Mouse (Mus musculus): ENCODE measurements around the gene Ms4a6d. TPM values are rescaled to one million over a fixed set of nuclear protein-coding genes. Genes with fewer than 3 reads are reported as not detected.
"Not testable (repeated sequence)": the region's sequence is repeated elsewhere in the genome, so short reads cannot be mapped to it uniquely, and the experiment has no call there.

Ms4a6d gene
- polyA plus RNA-seq, 1 experiment from 2014 or later = 0.77 TPM

DNA sequence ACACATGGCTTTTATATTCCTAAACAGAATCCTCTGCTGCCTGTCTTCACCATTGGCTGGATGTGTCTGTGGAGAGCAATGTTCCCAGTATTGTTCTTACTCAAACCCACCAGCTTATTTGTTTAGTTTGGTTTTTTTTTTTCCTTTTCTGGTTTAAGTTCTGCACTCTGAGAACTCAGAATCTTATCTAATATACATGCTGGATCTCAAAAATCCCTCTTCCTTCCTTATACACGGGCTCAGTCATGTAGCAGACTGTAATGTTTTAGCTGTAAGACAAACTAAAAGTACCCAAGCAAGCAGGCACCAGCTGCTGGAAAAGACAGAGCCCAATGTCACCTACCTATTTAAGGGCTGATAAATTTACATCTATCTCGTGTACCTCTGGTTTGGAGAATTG lies 10.2 kb upstream of the Ms4a6d start:
- Histone ChIP-seq H3K36me3 (no peaks in the 10 kb centered on the region), H3K9ac (no peak overlapping the region), H3K27me3 (replicated peaks) (no peaks in the 10 kb centered on the region), H3K4me1 (replicated peaks) (no peaks in the 10 kb centered on the region), H3K9me3 (replicated peaks) (no peaks in the 10 kb centered on the region), H3K4me2 (no peak overlapping the region), H3K27ac (ENCODE audit: poor library complexity, severe bottlenecking) (no peak overlapping the region), H3K4me3 (no peak overlapping the region)
- WGBS = 45% methylated on average over 2 of the region's 2 CpGs
- no peak for ATAC-seq (ENCODE audit: insufficient number of reproducible peaks, low FRiP score)

DNA sequence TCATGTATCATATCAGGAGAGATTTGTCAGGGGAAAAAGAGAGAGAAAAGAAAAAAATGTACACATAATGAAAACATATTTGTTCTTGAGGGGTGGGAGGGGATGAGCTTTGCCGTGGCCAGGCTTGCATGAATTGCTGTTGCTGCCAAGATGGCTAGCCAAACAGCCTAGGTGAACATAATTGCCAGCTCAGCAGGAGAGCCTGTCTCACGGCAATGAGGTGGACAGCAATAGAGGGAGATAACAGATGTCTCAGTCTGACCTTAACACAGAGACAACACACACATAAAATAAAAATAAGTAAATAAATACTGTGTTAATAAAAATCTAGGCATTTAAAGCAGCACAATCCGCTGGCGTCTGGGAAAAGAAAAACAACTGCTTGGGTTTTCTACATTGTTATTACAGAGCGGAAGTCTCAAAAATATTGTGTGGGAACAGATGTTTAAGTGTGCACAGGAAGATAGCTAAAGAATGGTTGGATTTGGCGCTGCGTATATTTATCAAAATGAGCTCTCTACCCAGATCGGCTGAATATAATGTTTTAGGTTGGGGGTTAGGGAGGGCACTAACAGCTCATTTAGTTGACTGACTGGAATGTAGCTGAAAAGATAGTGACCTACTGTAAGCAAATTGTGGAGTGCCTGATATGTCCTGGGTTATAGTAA lies 9.3 kb upstream of the Ms4a6d start:
- Histone ChIP-seq H3K9me3 (replicated peaks) (no peaks in the 10 kb centered on the region), H3K4me1 (replicated peaks) (no peaks in the 10 kb centered on the region), H3K27ac (ENCODE audit: poor library complexity, severe bottlenecking) (no peak overlapping the region), H3K4me2 (no peak overlapping the region), H3K9ac (no peak overlapping the region), H3K4me3 (no peak overlapping the region), H3K27me3 (replicated peaks) (no peaks in the 10 kb centered on the region), H3K36me3 (no peaks in the 10 kb centered on the region)
- WGBS = 67% methylated on average over 8 of the region's 8 CpGs
- no peak for ATAC-seq (ENCODE audit: insufficient number of reproducible peaks, low FRiP score)

DNA sequence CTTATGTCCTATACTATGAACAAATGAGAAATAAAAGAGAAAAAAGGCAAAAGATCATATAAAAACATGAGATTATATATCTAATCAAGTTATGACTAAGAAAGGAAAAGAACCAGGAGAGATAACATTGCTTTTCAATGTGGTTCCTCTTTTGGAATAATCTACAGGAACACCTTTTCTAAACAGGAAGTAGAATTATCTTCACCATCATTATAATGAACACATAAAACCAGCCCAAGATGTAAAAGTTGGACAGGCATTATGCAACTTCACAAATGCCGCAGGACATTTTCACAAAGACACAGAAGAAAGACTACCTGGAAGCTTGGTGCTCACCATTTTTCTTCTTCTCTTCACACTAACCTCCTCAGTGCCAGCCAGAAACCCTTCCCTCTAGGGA lies 8.4 kb upstream of the Ms4a6d start:
- no peak overlapping the region for H3K9ac ChIP-seq
- H3K4me1 ChIP-seq (replicated peaks) = no peaks in the 10 kb centered on the region
- H3K4me3 ChIP-seq = no peak overlapping the region
- ATAC-seq (ENCODE audit: insufficient number of reproducible peaks, low FRiP score) = no peak
- no peak overlapping the region for H3K4me2 ChIP-seq
- H3K27me3 ChIP-seq (replicated peaks) = no peaks in the 10 kb centered on the region
- no peaks in the 10 kb centered on the region for H3K36me3 ChIP-seq
- no peak overlapping the region for H3K27ac ChIP-seq (ENCODE audit: poor library complexity, severe bottlenecking)
- 97% methylated on average over 1 of the region's 1 CpGs for WGBS
- H3K9me3 ChIP-seq (replicated peaks) = no peaks in the 10 kb centered on the region

DNA sequence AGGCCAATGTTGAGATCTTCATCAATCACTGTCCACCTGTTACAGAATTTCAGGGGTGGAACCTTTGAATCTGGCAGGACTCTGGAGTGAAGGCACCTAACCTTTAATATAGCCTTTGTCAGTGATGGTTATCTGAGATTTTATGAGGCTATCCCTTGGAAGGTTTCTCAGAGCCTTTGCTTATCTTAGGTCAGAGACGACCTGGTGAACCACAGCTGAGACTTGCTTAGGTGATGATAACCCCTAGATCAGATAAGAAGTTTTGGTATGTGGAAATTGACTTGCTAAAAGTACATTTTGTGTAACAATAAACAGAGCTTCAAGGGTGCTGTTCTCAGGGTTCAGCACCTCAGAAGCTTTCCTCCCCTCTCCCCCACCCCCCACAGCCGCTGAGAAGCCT lies 7.6 kb upstream of the Ms4a6d start:
- no peaks in the 10 kb centered on the region for H3K27me3 ChIP-seq (replicated peaks)
- H3K9me3 ChIP-seq (replicated peaks) = no peaks in the 10 kb centered on the region
- H3K4me1 ChIP-seq (replicated peaks) = no peaks in the 10 kb centered on the region
- no peak for ATAC-seq (ENCODE audit: insufficient number of reproducible peaks, low FRiP score)
- H3K27ac ChIP-seq (ENCODE audit: poor library complexity, severe bottlenecking) = no peak overlapping the region
- H3K36me3 ChIP-seq = no peaks in the 10 kb centered on the region
- WGBS = 29% methylated on average over 2 of the region's 2 CpGs
- no peak overlapping the region for H3K4me3 ChIP-seq
- no peak overlapping the region for H3K9ac ChIP-seq
- no peak overlapping the region for H3K4me2 ChIP-seq

DNA sequence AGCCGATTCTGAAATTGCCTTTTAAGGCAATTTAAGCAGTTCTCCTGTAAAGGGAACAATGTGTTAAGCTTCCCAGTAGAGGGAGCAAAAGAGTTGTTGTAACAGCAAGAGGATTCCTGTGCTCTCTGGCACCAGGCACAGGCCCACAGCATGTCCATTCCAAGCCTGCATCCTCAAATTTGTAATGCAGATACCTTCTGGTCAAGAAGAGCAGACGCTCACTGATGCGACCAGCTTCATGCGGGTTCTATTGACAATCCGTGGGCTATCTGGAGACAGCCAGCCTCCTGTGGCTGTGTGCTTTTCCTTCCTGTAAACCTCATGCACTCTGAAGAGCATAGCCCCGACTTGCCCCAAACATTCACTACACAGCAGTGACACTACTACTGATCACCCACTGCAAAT lies 6.9 kb upstream of the Ms4a6d start:
- Histone ChIP-seq H3K9ac (no peak overlapping the region), H3K4me1 (replicated peaks) (no peaks in the 10 kb centered on the region), H3K36me3 (no peaks in the 10 kb centered on the region), H3K4me3 (no peak overlapping the region), H3K27me3 (replicated peaks) (no peaks in the 10 kb centered on the region), H3K4me2 (no peak overlapping the region), H3K9me3 (replicated peaks) (no peaks in the 10 kb centered on the region), H3K27ac (ENCODE audit: poor library complexity, severe bottlenecking) (no peak overlapping the region)
- ATAC-seq (ENCODE audit: insufficient number of reproducible peaks, low FRiP score) = no peak
- WGBS = 24% methylated on average over 6 of the region's 6 CpGs

DNA sequence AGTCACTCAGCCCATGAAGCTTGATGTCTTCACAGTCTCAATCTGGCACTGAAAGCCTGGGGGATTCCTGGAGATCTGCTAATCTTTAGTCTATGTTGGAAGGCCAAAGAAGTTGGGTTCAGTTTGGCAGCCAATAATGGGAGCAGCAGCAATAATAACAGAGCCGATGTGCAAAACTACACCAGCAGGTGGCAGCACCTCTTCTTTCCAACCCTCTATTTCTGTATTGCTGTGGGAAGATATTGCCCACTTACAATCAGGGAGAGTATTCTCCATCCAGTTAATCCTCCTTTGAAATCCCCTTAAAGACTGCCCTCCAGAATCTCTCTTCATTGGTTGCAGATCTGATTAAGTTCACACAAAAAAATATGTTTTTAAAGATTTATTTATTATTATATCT lies 3.5 kb upstream of the Ms4a6d start:
- Histone ChIP-seq H3K4me2 (no peak overlapping the region), H3K4me3 (no peak overlapping the region), H3K36me3 (no peaks in the 10 kb centered on the region), H3K27me3 (replicated peaks) (no peaks in the 10 kb centered on the region), H3K27ac (ENCODE audit: poor library complexity, severe bottlenecking) (no peak overlapping the region), H3K9me3 (replicated peaks) (no peaks in the 10 kb centered on the region), H3K9ac (no peak overlapping the region), H3K4me1 (replicated peaks) (no peaks in the 10 kb centered on the region)
- no peak for ATAC-seq (ENCODE audit: insufficient number of reproducible peaks, low FRiP score)
- 3% methylated on average over 1 of the region's 1 CpGs for WGBS

DNA sequence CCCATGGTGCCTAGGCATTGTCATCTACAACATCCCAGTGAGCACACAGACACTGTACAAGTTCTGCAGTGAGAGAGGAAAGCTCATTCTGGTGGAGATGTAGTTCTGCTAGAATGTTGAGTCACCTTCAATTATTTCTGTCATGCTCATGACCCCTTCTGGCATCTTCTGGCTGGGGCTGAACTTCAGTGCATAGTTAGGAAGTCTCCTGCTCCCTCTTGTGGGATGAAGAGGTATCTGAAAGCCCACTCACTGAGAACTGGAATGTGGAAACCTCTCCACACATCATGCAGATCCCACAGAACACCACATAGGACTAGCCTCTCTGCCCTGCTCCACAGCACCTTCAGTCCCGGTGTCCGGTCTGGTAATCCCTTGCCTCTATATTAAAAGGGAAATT lies 2.6 kb downstream of the Ms4a6d start:
- ATAC-seq (ENCODE audit: insufficient number of reproducible peaks, low FRiP score) = no peak
- 74% methylated on average over 2 of the region's 2 CpGs for WGBS
- H3K27ac ChIP-seq (ENCODE audit: poor library complexity, severe bottlenecking) = no peak overlapping the region

DNA sequence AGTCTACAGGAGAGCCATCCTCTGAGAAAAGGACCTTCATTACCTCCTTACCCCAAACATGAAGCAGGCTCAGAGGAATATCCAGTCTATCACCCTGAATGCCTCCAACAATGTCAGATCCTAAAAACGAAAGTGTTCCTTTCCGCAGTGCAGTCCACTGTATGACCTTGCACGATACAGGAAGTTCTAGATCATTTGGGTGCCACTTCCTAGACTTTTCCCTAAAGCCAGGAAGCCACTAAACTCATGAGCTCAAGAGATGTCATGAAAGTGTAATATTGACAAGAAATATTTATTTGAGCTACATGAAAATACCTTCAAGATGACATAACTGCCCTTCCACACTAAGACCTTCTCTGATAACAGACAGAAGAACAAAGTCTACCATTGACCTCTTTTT lies 3.3 kb downstream of the Ms4a6d start:
- ATAC-seq (ENCODE audit: insufficient number of reproducible peaks, low FRiP score) = no peak
- Histone ChIP-seq H3K36me3 (no peaks in the 10 kb centered on the region), H3K4me3 (no peak overlapping the region), H3K4me1 (replicated peaks) (no peaks in the 10 kb centered on the region), H3K27me3 (replicated peaks) (no peaks in the 10 kb centered on the region), H3K4me2 (no peak overlapping the region), H3K9ac (no peak overlapping the region), H3K27ac (ENCODE audit: poor library complexity, severe bottlenecking) (no peak overlapping the region), H3K9me3 (replicated peaks) (no peaks in the 10 kb centered on the region)
- 78% methylated on average over 3 of the region's 3 CpGs for WGBS

More for the DNA sequence above, 2.6 kb downstream of the Ms4a6d start:
- no peaks in the 10 kb centered on the region for H3K9me3 ChIP-seq (replicated peaks)
- no peak overlapping the region for H3K4me3 ChIP-seq
- no peaks in the 10 kb centered on the region for H3K36me3 ChIP-seq
- no peaks in the 10 kb centered on the region for H3K27me3 ChIP-seq (replicated peaks)
- H3K9ac ChIP-seq = no peak overlapping the region
- no peaks in the 10 kb centered on the region for H3K4me1 ChIP-seq (replicated peaks)
- H3K4me2 ChIP-seq = no peak overlapping the region

DNA sequence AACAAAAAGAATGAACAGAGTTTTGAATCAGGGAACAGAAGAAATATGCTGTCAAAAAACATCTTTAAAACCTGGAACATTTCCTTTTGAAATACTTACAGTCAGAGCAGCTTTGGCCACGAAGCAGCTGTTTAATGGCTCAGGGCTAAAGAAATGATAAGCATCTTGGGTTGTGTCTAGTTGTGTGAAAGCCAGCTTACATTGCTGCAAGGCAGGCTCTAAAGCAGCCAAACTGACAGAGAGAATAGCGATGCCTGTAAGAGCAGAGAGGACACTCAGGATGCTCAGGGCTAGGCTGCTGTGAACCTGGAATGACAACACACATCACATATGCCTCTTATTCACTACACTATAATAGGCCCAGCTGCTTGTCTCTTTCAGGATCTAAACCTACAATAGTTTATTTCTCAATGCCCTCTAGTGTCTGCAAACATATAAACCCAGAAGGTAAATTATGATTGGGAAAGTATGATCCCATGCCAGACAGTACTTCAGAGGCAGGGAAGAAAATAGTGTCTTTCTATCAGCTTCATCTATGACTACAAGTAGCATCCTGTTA lies 14.7 kb downstream of the Ms4a6d start:
- Histone ChIP-seq H3K9me3 (replicated peaks) (no peaks in the 10 kb centered on the region), H3K9ac (no peak overlapping the region), H3K4me3 (no peak overlapping the region), H3K36me3 (no peaks in the 10 kb centered on the region), H3K27me3 (replicated peaks) (no peaks in the 10 kb centered on the region), H3K4me1 (replicated peaks) (no peaks in the 10 kb centered on the region), H3K4me2 (no peak overlapping the region), H3K27ac (ENCODE audit: poor library complexity, severe bottlenecking) (no peak overlapping the region)
- ATAC-seq (ENCODE audit: insufficient number of reproducible peaks, low FRiP score) = no peak
- WGBS = 65% methylated on average over 2 of the region's 2 CpGs

DNA sequence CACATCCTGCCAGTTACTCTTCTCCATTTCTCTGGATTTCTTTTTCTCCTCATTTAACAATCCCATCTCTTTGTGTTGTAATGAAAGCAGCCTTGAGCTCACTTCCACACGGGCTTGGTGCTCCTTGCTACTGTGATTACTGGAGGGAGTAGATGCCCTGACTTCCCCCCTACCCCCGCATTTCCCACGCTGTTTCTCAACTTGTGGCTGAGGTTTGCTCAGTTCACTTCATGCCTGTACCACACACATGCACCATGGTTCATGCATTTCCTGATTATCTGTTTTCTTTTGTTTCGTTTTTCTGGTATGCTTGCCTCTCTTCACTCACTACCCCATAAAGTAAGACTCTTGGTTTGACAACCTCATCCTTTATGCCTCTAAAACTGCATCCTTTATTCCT lies 15.4 kb downstream of the Ms4a6d start:
- 57% methylated on average over 4 of the region's 4 CpGs for WGBS
- H3K9me3 ChIP-seq (replicated peaks) = no peaks in the 10 kb centered on the region
- H3K36me3 ChIP-seq = no peaks in the 10 kb centered on the region
- ATAC-seq (ENCODE audit: insufficient number of reproducible peaks, low FRiP score) = no peak
- H3K27ac ChIP-seq (ENCODE audit: poor library complexity, severe bottlenecking) = no peak overlapping the region
- no peak overlapping the region for H3K4me2 ChIP-seq
- H3K4me1 ChIP-seq (replicated peaks) = no peaks in the 10 kb centered on the region
- no peak overlapping the region for H3K4me3 ChIP-seq
- no peaks in the 10 kb centered on the region for H3K27me3 ChIP-seq (replicated peaks)
- no peak overlapping the region for H3K9ac ChIP-seq

DNA sequence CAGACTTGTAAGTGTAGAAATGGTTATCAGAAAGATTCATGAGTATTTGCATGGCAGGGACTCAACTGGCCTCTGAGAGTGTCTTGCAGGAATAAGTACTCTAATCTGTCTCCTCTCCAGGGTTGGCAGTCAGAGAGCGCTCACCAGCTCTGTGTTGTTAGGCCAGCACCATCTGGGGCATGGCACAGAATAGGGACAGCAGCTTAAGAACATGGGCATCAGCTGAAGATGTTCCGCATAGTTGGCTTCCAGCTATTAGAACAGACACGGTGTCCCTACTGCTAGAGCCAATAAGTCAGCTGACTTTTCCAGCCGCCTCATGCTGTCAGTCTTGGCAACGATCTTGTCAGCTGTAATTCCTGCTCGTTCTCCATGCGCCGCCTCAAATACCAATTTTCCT lies 29.7 kb downstream of the Ms4a6d start:
- Histone ChIP-seq H3K4me3 (no peak overlapping the region), H3K4me1 (replicated peaks) (no peaks in the 10 kb centered on the region), H3K27me3 (replicated peaks) (no peaks in the 10 kb centered on the region), H3K27ac (ENCODE audit: poor library complexity, severe bottlenecking) (no peak overlapping the region), H3K4me2 (no peak overlapping the region), H3K36me3 (no peaks in the 10 kb centered on the region), H3K9ac (no peak overlapping the region), H3K9me3 (replicated peaks) (no peaks in the 10 kb centered on the region)
- ATAC-seq (ENCODE audit: insufficient number of reproducible peaks, low FRiP score) = no peak
- WGBS = 85% methylated on average over 8 of the region's 8 CpGs

DNA sequence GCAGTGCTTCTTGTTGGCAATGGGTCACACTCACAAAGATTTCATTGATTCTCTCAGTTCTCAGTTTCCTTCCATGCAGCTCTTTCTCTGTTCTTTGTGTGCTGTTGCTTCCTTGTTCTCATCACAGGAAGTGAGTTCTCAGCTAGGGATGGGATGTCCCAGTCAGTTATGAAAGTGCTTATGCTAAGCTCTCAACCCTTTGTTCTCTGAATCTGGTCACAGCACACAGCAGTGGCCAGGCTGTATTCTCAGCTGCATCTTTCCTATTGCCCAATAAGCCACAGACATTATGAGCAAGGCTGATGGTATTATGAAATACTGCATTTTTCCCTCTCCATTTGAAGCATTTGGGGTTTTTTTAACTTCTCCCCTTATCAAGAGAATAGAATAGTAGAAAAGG lies 45.1 kb downstream of the Ms4a6d start:
- not testable (repeated sequence) for H3K27ac ChIP-seq (ENCODE audit: poor library complexity, severe bottlenecking); H3K9me3 ChIP-seq (replicated peaks); H3K9ac ChIP-seq; H3K27me3 ChIP-seq (replicated peaks); H3K4me3 ChIP-seq; H3K4me1 ChIP-seq (replicated peaks); H3K4me2 ChIP-seq; H3K36me3 ChIP-seq; ATAC-seq (ENCODE audit: insufficient number of reproducible peaks, low FRiP score)

Data from heart, embryonic 12.5 days (tissue).